Mouse (Mus musculus) 3134 (cell line): Measurements from ENCODE around the gene Sik3.

ENCODE experiments used
- DNase-seq: peaks from one replicate; pipeline ENCODE4 v3.0.0-alpha.2; 2011; ENCODE audit warnings: low spot score; ENCODE audit not compliant: insufficient read length; ENCODE audit errors: extremely low read depth

Gene Sik3

GRCm38 (mm10) chr9:46256177-46256576, 243.6 kb downstream of the Sik3 start:
- DNase-seq, result no peak

GRCm38 (mm10) chr9:46256658-46257385, 244.2 kb downstream of the Sik3 start:
- no peak for DNase-seq

GRCm38 (mm10) chr9:46257546-46257945, 244.9 kb downstream of the Sik3 start:
- no peak for DNase-seq

- no peak for DNase-seq
Observed at GRCm38 (mm10) chr9:46259111-46259510, 246.5 kb downstream of the Sik3 start.

GRCm38 (mm10) chr9:46261131-46261530, 248.5 kb downstream of the Sik3 start:
- peak; percentile 53 for DNase-seq

GRCm38 (mm10) chr9:46268343-46268873, 255.8 kb downstream of the Sik3 start, which contains the start of gene Apoa5:
Gene Apoa5 (plus strand): TSS chr9:46268633.
- DNase-seq, result no peak

GRCm38 (mm10) chr9:46269125-46269524, 256.5 kb downstream of the Sik3 start:
- DNase-seq, result no peak

- DNase-seq, result no peak
Observed at GRCm38 (mm10) chr9:46270782-46271181, 258.2 kb downstream of the Sik3 start.

GRCm38 (mm10) chr9:46272070-46272469, 259.4 kb downstream of the Sik3 start:
- no peak for DNase-seq

- DNase-seq, result peak; percentile 90
Observed at GRCm38 (mm10) chr9:46272677-46273454, 260.2 kb downstream of the Sik3 start, which contains the start of gene Zpr1. Gene Zpr1 (plus strand): TSS chr9:46273064.
